Mouse (Mus musculus): Measurements from ENCODE around the gene Btf3. TPM values are rescaled to one million over a fixed set of nuclear protein-coding genes. Genes with fewer than 3 reads are reported as not detected.

Btf3 gene
- total and polyA plus RNA-seq, 3 experiments = 227 to 1,291 (median 1,152) TPM

DNA sequence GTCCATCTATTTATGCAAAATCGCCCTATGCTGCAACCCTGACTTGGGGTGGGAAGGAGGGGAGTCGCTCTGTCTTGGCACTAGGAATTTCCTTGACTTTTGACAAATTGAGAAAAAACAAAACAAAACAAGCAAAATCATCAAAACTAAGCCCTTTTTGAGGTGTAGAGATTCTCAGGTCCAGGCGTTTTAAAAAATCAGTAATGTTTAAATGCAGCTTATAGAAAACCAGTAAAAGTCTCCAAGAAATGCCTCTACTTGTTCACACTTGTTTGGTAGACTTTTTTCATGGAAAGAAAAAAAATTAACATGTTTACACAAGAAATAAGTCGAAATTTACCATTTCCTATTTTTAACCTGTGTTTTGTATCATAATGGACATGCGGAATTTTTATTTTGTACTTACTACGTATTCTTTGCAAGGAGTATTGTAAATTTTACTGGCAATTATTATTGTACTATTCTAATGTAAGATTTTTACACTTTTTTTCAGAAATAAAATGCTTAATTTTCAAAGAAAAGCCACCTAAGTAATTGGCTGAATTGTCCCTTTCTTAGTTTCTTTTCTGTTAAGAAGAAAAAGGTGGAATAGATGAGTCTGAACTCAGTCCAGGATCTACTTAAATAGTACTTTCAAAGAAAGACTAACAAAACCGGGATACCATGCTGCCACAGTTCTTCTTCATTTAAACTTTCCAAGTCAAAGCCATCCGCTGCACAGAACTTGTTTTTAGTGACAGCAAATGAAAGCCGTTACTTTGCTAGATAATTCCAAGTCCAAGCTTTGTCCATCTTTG is 39.6 kb upstream of the Btf3 start:
- no peak for TF ChIP-seq SIN3A (IDR thresholded peaks at IDR 0.05; ENCODE audit: low read length)
- no peak for TF ChIP-seq POLR2AphosphoS2 (IDR thresholded peaks at IDR 0.05; ENCODE audit: low read length)
- no peak for TF ChIP-seq USF2 (IDR thresholded peaks at IDR 0.05; ENCODE audit: borderline replicate concordance in 1 of 2, insufficient read depth in 1 of 2, low read depth in 1 of 2, low read length in 2 of 2)
- TF ChIP-seq MYC (IDR thresholded peaks at IDR 0.05; ENCODE audit: low read depth, low read length) = no peak
- TF ChIP-seq EP300 (IDR thresholded peaks at IDR 0.05; ENCODE audit: low read depth in 1 of 2, low read length in 2 of 2) = no peak
- TF ChIP-seq KAT2A (conservative IDR thresholded peaks at IDR 0.05; ENCODE audit: low read depth, low read length) = no peak
- TF ChIP-seq MEF2A (IDR thresholded peaks at IDR 0.05; ENCODE audit: extremely low read depth, insufficient replicate concordance, low read depth, low read length, poor library complexity, severe bottlenecking) = no peak
- TF ChIP-seq USF1 (IDR thresholded peaks at IDR 0.05; ENCODE audit: low read depth, low read length) = no peak
- TF ChIP-seq E2F4 (IDR thresholded peaks at IDR 0.05; ENCODE audit: borderline replicate concordance, low read depth, low read length) = no peak
- TF ChIP-seq NELFE (IDR thresholded peaks at IDR 0.05; ENCODE audit: low read depth, low read length) = no peak
- no peak for TF ChIP-seq RCOR1 (IDR thresholded peaks at IDR 0.05; ENCODE audit: low read depth, low read length)
- no peak for TF ChIP-seq SMC3 (IDR thresholded peaks at IDR 0.05; ENCODE audit: low read depth, low read length)
- no peak for TF ChIP-seq ZC3H11A (IDR thresholded peaks at IDR 0.05; ENCODE audit: low read depth, low read length)
- TF ChIP-seq HCFC1 (IDR thresholded peaks at IDR 0.05; ENCODE audit: low read depth, low read length) = no peak
- no peak for TF ChIP-seq MXI1 (IDR thresholded peaks at IDR 0.05; ENCODE audit: low read depth, low read length)
- no peak for TF ChIP-seq CTCF (IDR thresholded peaks at IDR 0.05 in 2 of 3, conservative IDR thresholded peaks at IDR 0.05 in 1 of 3; ENCODE audit: control insufficient read depth in 1 of 3, insufficient read depth in 1 of 3, low read depth in 2 of 3, low read length in 3 of 3, poor library complexity in 1 of 3, severe bottlenecking in 1 of 3)
- TF ChIP-seq UBTF (IDR thresholded peaks at IDR 0.05; ENCODE audit: borderline replicate concordance, insufficient read depth, low read depth, low read length) = no peak
- TF ChIP-seq MYB (IDR thresholded peaks at IDR 0.05; ENCODE audit: low read depth, low read length) = no peak
- no peak for TF ChIP-seq ZNF384 (IDR thresholded peaks at IDR 0.05; ENCODE audit: low read depth, low read length)
- no peak for TF ChIP-seq MAZ (IDR thresholded peaks at IDR 0.05; ENCODE audit: low read depth, low read length)
- no peak overlapping the region for H3K4me3 ChIP-seq (ENCODE audit: control insufficient read depth in 1 of 2, insufficient read depth in 1 of 2, low read depth in 2 of 2, low read length in 2 of 2)
- H3K27ac ChIP-seq (ENCODE audit: control insufficient read depth, low read depth, low read length) = no peak overlapping the region
- no peaks in the 10 kb centered on the region for H3K9me3 ChIP-seq (replicated peaks; ENCODE audit: insufficient read depth, low read length)
- DNase-seq (ENCODE audit: low read depth, low spot score) = no peak
- H3K4me1 ChIP-seq (ENCODE audit: control insufficient read depth in 1 of 2, insufficient read depth in 2 of 2, low read length in 2 of 2) = no peaks in the 10 kb centered on the region
- no peaks in the 10 kb centered on the region for H3K27me3 ChIP-seq (ENCODE audit: control insufficient read depth in 1 of 2, insufficient read depth in 2 of 2, low read length in 2 of 2)
- no peaks in the 10 kb centered on the region for H3K36me3 ChIP-seq (ENCODE audit: control insufficient read depth in 1 of 2, insufficient read depth in 2 of 2, low read length in 2 of 2)
- H3K79me2 ChIP-seq (ENCODE audit: control insufficient read depth, insufficient read depth, low read length, poor library complexity) = no peaks in the 10 kb centered on the region
- no peak overlapping the region for H3K9ac ChIP-seq (ENCODE audit: control insufficient read depth, low read depth, low read length, poor library complexity, severe bottlenecking)

All from MEL (cell line).